Mouse (Mus musculus): ENCODE measurements around the gene Fbxo40. TPM values are rescaled to one million over a fixed set of nuclear protein-coding genes. Genes with fewer than 3 reads are reported as not detected.

The Fbxo40 gene
- total RNA-seq, 2 experiments from 2014 or later, result 1.4 to 1.9 TPM

DNA sequence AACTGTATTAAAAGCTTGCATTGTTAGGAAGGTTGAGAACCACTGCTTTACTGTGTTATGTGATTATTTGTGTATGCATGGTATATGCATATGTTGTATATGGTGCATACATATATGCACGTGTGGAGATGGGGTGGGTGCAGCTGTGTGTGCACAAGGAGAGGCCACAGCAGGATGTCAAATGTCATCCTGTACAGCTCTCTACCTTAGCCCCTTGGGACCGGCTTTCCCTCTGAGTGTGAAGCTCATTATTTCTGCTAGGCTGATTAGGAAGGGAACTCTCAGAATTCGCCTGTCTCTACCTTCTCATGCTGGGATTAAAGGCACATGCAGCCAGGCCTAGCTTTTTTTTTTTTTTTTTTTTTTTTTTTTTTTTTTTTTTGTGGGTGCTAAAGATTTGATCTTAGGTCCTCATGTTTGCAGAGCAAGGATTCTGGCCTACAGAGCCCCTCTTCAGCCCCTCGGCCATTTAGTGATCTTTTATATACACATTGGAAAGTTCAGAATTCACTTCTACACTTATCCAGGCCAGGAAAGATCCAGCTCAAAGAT, 42.5 kb downstream of the Fbxo40 start:
- DNase-seq (ENCODE audit: low spot score in 2 of 2), result no peak

DNA sequence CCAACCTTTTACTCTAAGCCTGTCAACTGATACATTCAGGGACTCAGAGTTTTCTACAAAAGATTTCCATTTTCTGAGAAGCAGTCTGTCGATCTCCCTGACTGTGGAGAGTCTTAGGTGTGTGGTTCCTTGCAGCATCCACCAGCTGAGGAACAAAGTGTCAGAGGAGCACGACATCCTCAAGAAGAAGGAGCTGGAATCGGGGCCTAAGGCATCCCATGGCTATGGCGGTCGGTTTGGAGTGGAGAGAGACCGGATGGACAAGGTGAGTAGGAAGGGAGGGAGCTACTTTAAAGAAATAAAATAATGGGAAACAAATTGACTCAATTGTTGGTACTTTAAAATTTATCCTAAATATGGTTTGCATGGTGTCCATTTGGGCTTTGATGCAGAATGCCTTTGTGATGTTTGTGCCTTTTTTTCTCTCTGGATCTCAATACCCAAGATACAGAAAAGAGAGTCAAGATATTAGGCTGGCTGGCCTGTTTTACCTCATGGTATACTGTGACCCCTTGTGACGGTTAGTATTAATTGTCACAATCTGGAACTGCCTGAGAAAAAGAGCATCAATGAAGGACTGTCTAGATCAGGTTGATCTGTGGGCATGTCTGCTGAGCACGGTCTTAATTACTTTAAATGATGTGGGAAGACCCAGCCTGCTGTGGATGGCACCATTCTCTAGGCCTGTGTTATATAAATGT, 43.7 kb downstream of the Fbxo40 start:
- no peak for DNase-seq (ENCODE audit: low spot score in 2 of 2)

DNA sequence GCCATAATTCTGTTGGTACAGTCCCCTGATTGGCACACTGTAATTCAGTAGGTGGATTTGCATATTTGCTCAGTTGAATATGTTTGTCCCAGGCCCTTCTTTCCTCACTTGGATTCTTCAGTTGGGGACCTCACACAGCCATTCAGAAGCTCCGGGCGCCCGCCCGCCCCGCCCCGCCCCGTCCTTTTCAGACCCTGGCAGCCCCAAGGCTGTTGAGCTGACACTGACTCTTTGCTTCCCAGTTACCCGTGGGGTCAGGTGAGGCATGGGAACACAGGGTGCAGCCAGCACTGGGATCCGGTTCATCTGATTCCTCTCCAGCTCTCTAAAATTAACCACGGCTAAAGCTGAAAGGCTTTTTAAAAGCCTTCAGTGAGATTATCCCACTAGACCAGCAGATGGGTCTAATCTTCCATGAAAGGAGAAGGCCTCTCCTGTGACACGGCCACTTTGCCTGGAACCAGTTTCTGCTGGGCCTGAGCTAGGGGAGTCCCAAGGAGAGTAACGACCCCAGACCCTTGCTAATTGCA, 45.3 kb downstream of the Fbxo40 start:
- DNase-seq (ENCODE audit: low spot score in 2 of 2), result no peak

DNA sequence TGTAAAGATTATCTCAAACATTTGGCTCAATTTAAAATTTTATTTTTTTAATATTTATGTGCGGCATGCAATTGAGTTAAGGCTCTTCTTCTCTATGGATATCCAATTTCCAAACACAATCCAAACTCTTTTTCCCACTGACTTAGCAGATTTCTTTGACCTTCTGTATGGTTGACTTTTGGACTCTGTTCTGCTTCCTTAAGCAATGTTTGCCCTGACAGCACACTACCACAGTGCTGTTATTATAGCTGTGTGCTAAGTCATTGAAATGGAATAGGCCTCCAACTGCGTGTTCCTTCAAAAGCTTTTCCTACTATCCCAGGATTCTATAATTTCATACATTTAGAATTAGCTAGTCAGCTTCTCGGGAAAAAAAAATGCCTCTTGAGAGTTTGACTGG, 46.7 kb downstream of the Fbxo40 start:
- no peak for DNase-seq (ENCODE audit: low spot score in 2 of 2)

DNA sequence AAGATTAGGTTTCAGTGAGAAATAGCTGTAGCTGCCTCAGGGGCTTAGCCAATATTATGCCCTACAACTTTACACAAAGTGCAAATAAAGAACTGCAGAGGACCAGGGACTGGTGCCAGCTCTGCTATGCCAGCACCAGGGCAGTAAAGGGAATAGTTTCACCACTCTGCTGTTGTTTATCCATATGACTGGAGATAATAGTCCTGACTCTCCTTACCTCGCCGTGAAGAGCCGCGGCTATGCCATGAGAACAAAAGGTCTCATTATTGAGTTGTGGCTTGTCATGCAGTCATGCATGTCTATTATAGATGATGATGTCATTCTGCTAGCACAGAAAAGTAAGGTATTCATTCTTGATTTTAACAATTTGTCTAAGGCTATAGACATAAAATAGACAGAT, 48.4 kb downstream of the Fbxo40 start:
- DNase-seq (ENCODE audit: low spot score in 2 of 2), result no peak

DNA sequence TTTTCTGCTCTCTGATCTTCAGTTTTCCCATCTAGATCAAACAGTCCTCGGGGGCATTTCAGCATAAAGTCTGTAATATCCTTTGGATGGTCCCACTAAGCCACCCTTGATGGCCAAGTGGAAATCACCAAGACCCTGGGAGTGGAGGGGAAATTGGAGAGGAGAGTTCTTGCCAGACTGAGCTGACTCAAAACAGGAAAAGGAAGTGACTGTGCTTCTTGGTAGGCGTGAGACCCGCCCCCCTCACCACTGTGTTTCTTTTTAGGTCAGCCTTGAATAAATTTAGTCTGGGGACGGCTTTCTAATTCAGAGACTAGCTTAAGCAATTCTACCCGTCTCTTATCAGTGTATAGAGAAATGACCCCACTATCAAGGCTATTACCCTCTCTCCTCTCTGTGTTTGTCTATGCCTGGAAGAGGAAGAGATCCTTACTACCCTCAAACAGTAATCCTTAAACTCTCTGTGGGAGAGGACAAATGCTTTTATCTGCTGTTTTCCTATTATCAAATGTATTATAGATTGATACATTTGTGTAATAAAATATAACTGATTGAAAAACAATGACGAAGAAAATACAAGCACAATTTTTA, 49.0 kb downstream of the Fbxo40 start:
- no peak for DNase-seq (ENCODE audit: low spot score in 2 of 2)

DNA sequence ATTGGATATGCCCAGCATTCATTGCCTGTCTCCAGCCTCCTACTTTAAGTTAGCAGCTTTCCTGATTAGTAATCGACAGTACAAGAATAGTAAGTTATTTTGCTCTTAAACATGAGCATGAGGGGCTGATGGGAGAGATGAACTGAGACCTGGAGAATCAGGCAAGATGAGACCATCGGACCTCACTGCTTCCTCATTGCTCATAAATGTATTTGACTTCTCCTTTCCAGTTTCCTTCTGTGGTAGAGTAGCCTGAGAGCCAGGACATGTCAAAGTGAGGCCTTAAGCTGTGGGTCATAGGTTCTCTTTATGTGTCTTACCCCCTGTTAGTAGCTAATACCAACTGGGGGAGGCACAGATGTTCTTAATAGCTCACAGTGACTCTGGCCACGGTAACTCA, 54.5 kb downstream of the Fbxo40 start:
- no peak for DNase-seq (ENCODE audit: low spot score in 2 of 2)

DNA sequence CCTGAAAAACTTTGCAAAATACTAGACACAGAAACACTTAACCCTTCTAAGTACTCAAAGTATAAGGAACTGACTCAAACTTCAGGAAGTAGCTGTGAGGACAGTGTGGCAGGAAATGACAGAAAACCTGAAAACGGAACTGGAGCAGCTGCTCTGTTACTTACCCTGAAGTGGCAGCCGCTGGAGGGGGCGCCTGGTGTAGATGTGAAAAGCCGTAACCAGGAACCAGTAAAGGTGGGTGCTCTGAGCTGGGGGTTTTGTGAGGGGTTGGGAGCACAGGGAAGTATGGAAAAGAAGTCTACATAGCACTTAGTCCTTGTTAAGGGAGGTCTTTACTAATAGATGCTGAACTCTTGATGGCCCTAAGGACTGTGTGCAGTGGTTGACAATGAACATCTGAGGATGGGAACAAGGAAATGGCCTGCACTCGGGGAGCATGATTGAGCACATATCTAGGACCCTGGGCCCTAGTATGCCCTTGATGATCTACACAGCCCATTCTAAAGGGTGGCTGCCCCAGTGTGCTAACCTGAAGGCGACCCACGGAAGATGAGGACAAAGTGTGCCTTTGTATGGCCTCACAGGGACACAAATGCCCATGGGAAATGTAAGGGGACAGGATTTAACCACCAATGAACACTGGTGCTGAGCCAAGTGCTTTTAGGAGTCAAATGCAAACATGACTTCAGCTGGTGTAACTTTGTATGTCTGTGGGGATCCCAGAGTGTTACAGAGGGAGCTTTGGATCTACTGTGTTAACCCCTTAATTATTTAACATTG, 55.2 kb downstream of the Fbxo40 start, which contains the start of gene Hcls1:
Gene Hcls1 (plus strand): TSS at position 143 of the 780 bp plus-strand sequence.
- DNase-seq (ENCODE audit: low spot score in 2 of 2), result no peak

DNA sequence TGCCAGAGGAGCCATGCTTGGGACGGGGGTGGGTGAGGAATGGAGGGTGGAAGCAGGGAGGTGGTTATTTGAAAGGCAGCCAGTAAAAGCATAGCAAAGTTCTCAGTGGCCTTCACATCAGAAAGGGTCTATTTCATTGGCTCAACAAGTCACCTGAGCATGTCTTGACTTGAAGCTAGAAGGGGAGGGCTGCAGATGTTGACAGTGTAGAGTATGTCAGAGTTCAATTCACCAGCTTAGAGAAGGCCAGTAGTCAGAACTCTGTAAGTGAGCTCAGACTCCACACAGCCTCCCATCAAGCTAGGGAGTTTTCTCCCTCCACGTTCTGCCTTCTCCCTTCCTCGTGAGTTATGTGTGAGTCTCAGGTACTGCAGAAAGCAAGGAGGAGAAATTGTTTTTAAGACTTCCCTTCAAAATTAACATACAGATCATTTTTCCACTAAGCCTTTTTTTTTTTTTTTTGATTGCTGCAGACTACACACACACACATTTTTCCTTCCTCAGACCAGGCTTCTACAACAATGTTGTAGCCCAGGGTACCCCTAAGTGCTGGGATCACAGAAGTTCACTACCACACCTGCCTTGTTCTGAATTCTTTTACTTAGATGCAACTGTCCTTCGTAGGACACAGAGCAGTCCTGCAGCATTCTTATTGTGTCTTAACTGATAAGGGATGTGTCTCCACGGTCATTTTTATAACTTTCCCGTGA, 56.0 kb downstream of the Fbxo40 start:
- no peak for DNase-seq (ENCODE audit: low spot score in 2 of 2)

DNA sequence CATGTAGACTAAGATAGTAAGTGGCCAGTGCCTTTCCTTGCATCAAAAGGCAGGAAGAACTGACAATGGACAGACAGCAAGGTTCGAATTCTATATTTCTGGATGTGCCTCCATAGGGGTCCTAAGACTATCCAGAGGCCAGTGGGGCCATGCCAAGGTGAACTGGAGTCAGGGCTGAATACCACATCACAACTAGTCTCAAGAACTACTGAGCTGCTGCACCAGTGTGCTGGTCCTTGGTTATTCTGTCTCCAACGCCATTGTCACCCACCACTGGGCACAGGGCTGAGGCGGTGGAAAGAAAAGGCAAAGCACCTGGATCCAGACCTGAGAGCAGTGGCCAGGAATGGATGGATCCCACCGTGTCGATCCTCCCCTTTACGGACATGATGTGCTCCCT, 57.7 kb downstream of the Fbxo40 start:
- DNase-seq (ENCODE audit: low spot score in 2 of 2), result no peak

DNA sequence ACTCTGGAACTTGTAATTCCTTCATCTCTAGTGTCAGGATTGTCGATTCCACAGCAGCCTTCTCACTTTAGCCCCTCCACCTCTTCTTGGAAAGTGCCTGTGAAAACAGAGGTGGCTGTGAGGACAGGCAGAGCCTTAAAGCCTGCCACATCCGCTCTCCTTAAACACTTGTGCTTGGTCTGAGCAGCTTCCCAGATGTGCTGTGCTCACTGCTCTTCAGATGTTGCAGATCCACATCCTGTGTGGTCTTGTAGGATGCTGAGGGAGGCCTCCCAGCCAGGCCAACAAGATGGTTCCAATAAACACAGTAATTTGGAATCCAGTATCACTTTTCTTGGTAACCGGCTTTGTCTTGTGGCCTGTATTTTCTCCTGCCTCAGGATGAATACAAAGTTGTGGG, 58.3 kb downstream of the Fbxo40 start:
- DNase-seq (ENCODE audit: low spot score in 2 of 2), result no peak

DNA sequence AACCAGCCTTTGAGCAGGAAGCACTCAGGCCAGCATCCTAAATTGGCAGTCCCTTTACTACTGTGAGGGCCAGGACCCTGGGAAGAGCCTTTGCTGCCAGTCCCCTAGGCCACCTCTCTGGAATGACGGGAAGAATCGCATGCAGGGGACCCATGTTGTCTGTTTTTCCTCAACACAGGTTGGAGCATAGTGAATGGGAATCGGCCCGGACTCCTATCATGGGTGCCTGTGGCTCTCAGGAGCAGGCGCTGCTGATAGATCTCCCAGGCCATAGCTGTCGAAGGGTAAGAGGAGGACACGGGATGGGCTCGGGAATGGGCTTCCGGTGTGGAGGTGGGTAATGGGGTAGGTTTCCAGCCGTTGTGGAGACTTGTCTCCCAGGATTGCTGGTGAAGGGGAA, 58.9 kb downstream of the Fbxo40 start:
- DNase-seq (ENCODE audit: low spot score in 2 of 2), result no peak

DNA sequence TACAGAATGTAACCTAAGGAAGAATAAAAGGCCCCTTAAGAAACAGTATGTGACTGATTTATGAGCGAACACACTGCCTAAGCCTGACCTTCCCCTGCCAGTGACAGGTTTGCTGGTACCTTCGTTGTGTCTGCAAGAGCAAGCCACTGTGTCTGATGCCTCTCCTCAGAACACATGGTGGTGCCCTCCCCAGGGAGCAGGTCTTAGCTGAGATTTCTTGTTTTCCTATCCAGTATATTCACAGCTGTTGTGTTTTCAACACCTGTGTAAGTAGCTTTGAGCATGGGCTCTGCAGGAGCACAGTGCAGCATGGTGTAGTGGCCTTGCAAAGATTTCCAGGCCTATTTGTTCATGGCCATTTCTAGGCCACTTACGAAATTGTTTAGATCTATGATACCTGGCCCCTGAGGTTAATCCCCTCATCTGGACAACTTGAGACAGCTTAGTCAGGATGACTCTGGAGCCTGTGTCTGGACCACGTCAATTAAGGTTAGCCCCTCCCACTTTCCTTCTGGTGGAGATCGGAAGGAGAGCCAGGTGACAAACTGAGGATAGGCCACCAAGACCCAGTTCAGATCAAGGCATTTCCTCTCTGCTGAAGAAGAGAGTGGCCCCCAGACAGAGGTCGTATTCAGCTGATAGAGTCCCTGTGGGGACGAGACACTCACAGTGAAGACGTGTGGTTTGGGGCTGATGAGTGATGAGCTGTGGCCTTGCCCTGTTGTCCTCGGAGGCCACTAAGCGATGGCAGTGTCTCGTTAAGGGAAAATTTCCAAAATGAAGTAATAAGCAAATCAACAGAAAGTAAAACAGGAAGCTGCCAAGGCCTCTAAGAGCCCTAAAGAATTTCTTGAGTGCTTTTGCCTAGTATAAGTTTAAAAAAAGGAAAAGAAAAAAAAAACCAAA, 59.8 kb downstream of the Fbxo40 start:
- no peak for DNase-seq (ENCODE audit: low spot score in 2 of 2)

DNA sequence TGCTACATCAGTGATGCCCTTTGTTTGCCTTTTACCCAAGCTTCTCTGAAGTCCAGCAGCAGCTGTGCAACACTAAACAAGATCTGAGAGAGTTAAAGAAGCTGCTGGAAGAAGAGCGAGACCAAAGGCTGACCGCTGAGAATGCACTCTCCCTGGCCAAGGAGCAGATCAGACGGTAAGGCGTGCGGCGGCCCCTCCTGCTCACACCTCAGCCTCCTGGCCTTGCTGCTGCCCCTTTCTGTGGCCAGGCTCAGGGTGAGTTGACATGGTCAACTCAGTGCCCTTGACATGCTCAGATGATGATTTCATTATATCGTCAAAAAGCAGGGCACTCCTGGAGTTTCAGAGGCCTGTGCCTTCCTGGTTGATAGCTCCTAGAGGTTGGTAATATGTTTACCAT, 61.1 kb downstream of the Fbxo40 start:
- DNase-seq (ENCODE audit: low spot score in 2 of 2), result no peak

DNA sequence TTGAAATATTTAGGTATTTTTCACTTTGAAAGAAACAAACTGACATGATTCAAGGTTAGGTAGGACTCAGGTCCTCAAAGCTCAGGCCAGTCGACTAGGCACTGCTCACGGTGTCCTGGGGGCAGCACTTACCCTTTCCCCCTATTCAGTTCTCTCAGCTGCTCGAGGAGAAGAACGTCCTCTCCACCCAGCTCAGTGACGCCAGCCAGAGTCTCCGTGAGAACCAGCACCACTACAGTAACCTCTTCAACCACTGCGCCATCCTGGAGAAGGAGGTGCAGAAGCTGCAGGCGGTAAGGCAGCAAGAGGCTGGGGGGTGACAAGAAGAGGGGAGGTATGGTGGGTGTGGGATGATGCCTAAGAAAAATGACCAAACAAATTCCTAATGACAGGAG, 62.2 kb downstream of the Fbxo40 start:
- no peak for DNase-seq (ENCODE audit: low spot score in 2 of 2)

DNA sequence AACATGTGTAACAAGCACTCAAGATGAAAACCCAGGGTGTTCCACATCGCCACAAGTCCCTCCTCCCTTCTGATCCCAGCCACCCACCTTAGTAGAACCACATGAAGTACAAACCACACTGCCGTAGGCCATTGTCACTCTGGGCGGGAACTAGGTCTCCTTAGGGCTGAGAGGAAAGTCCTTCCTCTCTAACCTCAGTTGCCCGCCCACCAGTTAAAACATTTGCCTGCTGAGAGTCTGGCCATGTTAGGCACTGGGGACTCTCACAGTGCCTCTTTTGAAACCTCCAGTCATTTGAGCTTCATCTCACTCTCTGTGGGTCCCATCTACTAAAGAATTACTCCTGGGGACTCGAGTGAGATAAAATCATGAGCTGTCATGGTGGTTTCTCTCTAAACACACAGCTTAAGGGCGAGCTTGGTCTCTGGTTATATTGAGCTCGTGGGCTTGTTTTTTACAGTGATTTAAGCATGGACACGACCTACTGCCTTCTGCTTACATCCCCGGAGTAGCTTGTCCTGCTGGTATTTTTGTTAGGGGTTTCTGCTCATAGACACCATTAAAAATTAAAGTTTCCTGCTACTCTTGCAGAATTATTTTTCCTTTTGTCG, 62.7 kb downstream of the Fbxo40 start:
- DNase-seq (ENCODE audit: low spot score in 2 of 2), result no peak

DNA sequence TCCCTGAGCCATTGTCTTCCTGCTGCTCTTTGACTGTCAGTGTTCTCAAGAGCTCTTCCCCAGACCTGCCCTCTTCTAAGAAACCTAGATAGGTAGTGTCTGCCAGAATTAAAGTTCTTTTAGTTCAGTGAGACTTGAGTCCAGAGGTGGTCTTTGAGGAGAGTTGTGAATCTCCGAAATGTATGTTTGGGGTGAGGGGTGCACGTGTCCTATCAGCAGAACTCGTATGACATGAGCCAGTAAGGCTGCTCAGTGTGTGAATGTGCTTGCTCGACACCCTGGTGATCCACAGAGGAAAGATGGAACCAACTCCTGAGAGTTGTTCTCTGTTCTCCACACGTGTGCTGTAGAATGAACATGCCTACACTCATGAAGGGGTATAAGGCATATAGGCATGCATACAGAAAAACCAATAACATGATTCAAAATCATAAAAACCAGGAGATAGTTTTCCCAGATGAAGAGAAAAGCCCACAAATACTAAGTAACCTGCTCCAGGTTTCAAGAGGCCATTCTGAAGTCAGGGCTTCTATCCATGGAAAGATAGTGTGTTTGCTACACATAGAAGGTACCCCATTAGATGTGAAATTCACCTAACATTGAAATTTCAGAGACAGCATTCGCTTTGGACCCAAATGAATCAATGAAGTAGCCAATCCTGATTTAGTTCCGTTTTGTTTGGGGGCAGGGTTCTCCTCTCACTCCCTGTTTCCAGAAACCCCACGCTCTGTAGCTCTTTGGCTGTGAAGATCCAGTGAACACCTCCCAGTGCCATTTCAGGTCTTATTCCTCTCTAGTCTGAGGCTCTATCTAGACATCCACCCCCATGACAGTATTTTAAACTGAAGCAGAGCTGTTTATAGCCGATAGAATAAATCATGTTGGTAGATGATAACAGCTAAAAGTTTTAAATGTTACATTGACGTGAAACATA, 63.5 kb downstream of the Fbxo40 start:
- no peak for DNase-seq (ENCODE audit: low spot score in 2 of 2)

DNA sequence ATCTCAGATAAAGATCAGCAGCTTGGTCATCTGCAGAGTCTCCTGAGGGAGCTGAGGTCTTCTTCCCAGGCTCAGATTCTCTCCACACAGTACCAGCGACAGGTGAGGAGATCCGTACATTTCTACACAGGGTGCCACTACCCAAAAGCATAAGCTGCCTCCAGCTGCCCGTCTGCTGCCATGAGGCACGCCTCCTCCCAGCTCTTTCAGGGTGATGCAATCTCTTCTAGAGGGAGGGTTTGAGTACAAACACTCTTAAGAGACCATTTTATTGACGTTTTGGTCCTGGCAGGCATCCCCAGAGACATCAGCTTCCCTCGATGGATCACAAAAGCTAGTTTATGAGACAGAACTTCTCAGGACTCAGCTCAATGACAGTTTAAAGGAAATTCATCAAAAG, 64.5 kb downstream of the Fbxo40 start:
- DNase-seq (ENCODE audit: low spot score in 2 of 2), result no peak

DNA sequence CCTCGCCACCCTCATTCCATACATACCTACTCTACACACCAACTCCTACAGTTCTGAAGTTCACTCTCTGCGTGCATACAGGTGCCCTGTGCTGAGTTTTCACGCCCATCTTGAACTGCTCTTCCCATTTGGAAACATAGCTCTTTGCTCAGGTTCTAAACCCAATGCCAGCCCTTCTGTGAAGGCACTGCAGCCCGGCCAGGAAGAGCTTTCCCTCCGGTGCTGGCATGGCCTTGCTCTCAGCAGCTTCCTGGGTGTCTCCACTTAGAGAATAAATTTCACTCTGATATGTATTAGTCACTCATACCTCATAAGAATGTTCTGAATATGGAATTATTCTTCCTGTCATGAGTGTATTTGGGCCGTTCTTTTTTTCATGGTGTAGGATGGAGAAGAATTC, 64.9 kb downstream of the Fbxo40 start:
- no peak for DNase-seq (ENCODE audit: low spot score in 2 of 2)
